ENCODE assay signal across 10 mouse cellular contexts in the genomic region with DNA sequence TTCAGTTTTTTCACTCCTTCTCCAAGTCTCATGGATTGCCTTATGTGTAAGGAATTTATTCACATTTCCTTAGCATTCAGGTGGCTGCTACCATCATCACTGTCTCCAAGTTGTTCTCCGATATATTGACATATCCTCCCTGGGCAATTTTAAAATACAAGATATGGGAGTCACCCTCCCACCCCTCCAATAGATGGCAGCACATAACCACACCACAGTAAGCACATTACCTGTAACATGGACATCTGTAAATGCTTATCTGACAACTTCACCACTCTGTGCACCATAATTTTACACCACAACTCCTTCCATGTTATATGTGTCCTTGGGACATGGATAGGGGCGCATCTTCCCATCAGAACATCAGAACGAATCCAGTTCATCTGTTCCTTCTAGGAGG.
A peak's percentile ranks its signal among the peaks of the same experiment; 100 is the strongest.
DNase-seq lines count a peak whose midpoint lies in the region; ATAC-seq and TF ChIP-seq lines count a peak whose summit lies in the region.
"Had no signal": no experiment of that assay in that cellular context is flagged by ENCODE, and none has a peak within 500 bp of the region (broad histone marks: within the 10 kb centered on the region; RNA-seq: fewer than 3 reads in every experiment).

No protein-coding gene starts in this region.

- H3K4me3 ChIP-seq in forebrain, postnatal 0 days (ENCODE audit: low read depth, low read length): no peak overlapping the region
- no peak overlapping the region for H3K4me3 ChIP-seq in forebrain, embryonic 16.5 days (replicated peaks; ENCODE audit: low read length)
- H3K4me3 ChIP-seq in liver, postnatal 0 days (ENCODE audit: low read depth, low read length): no peak overlapping the region
- no peak overlapping the region for H3K4me3 ChIP-seq in liver, embryonic 11.5 days (ENCODE audit: low read depth, low read length)
- no peak overlapping the region for H3K4me3 ChIP-seq in MEL (ENCODE audit: control insufficient read depth in 1 of 2, insufficient read depth in 1 of 2, low read depth in 2 of 2, low read length in 2 of 2)
- H3K4me3 ChIP-seq: hindbrain, embryonic 15.5 days had no signal

- no peaks in the 10 kb centered on the region for H3K9me3 ChIP-seq in forebrain, postnatal 0 days (ENCODE audit: low read length)
- no peaks in the 10 kb centered on the region for H3K9me3 ChIP-seq in forebrain, embryonic 16.5 days (ENCODE audit: control insufficient read depth, low read length)
- H3K9me3 ChIP-seq in liver, postnatal 0 days (ENCODE audit: low read length): no peaks in the 10 kb centered on the region
- no peaks in the 10 kb centered on the region for H3K9me3 ChIP-seq in liver, embryonic 11.5 days (ENCODE audit: control insufficient read depth, low read length)
- no peaks in the 10 kb centered on the region for H3K9me3 ChIP-seq in MEL (replicated peaks; ENCODE audit: insufficient read depth, low read length)
- H3K9me3 ChIP-seq: hindbrain, embryonic 15.5 days had no signal

- no peak for DNase-seq in forebrain, postnatal 0 days
- DNase-seq in liver, postnatal 0 days: no peak
- DNase-seq in liver, embryonic 11.5 days (ENCODE audit: low spot score): no peak
- peak; percentile 7 for DNase-seq in MEL (ENCODE audit: low read depth, low spot score)
- peak; percentile 21 for DNase-seq in induced T-regulatory cell, adult 2 months (ENCODE audit: low read depth)
- DNase-seq in B cell, adult 2 months: no peak

- H3K27me3 ChIP-seq in forebrain, postnatal 0 days (ENCODE audit: insufficient read depth, low read length): no peaks in the 10 kb centered on the region
- H3K27me3 ChIP-seq in forebrain, embryonic 16.5 days (replicated peaks; ENCODE audit: control insufficient read depth, insufficient read depth, low read length): no peaks in the 10 kb centered on the region
- H3K27me3 ChIP-seq in liver, postnatal 0 days (ENCODE audit: insufficient read depth, low read length): no peaks in the 10 kb centered on the region
- no peaks in the 10 kb centered on the region for H3K27me3 ChIP-seq in liver, embryonic 11.5 days (replicated peaks; ENCODE audit: control insufficient read depth, insufficient read depth, low read length)
- no peaks in the 10 kb centered on the region for H3K27me3 ChIP-seq in MEL (ENCODE audit: control insufficient read depth in 1 of 2, insufficient read depth in 2 of 2, low read length in 2 of 2)
- H3K27me3 ChIP-seq: hindbrain, embryonic 15.5 days had no signal

- peak; percentile 35 for TF ChIP-seq RAD21 in MEL (IDR thresholded peaks at IDR 0.05; ENCODE audit: low read depth, low read length)

- TF ChIP-seq EP300 in liver, postnatal 0 days (IDR thresholded peaks at IDR 0.05; ENCODE audit: low read depth): no peak
- no peak for TF ChIP-seq EP300 in MEL (IDR thresholded peaks at IDR 0.05; ENCODE audit: low read depth in 1 of 2, low read length in 2 of 2)

- TF ChIP-seq CTCF in forebrain, postnatal 0 days (IDR thresholded peaks at IDR 0.05; ENCODE audit: low read depth): 0 out of 2 replicates have a peak, but pooled peaks have one; percentile 11
- peak; percentile 46 for TF ChIP-seq CTCF in liver, postnatal 0 days (IDR thresholded peaks at IDR 0.05; ENCODE audit: low read depth)
- peak in 2 of 3 experiments; percentile 7 to 35; a peak in 3 of 6 replicates for TF ChIP-seq CTCF in MEL (IDR thresholded peaks at IDR 0.05 in 2 of 3, conservative IDR thresholded peaks at IDR 0.05 in 1 of 3; ENCODE audit: control insufficient read depth in 1 of 3, insufficient read depth in 1 of 3, low read depth in 2 of 3, low read length in 3 of 3, poor library complexity in 1 of 3, severe bottlenecking in 1 of 3)

- no peak overlapping the region for H3K4me2 ChIP-seq in forebrain, postnatal 0 days (ENCODE audit: low read depth)
- H3K4me2 ChIP-seq in forebrain, embryonic 16.5 days (ENCODE audit: low read length): no peak overlapping the region
- no peak overlapping the region for H3K4me2 ChIP-seq in liver, postnatal 0 days (ENCODE audit: low read depth, low read length)
- no peak overlapping the region for H3K4me2 ChIP-seq in liver, embryonic 11.5 days
- H3K4me2 ChIP-seq: hindbrain, embryonic 15.5 days had no signal

- no peak for ATAC-seq in forebrain, postnatal 0 days
- ATAC-seq in forebrain, embryonic 16.5 days: no peak
- ATAC-seq in liver, postnatal 0 days: no peak
- no peak for ATAC-seq in liver, embryonic 11.5 days (replicated peaks; ENCODE audit: low FRiP score)
- ATAC-seq in megakaryocyte, adult 5-6 weeks (ENCODE audit: poor library complexity, severe bottlenecking): no peak
- ATAC-seq: midbrain, embryonic 16.5 days had no signal

- 90% methylated on average over 3 of the region's 3 CpGs for WGBS in forebrain, postnatal 0 days
- WGBS in forebrain, embryonic 16.5 days: 92% methylated on average over 3 of the region's 3 CpGs
- 73% methylated on average over 3 of the region's 3 CpGs for WGBS in liver, postnatal 0 days (ENCODE audit: insufficient replicate concordance)
- WGBS in liver, embryonic 11.5 days: 83% methylated on average over 3 of the region's 3 CpGs

- H3K9ac ChIP-seq in forebrain, postnatal 0 days: no peak overlapping the region
- no peak overlapping the region for H3K9ac ChIP-seq in forebrain, embryonic 16.5 days (replicated peaks; ENCODE audit: low read depth, low read length)
- no peak overlapping the region for H3K9ac ChIP-seq in liver, postnatal 0 days (replicated peaks)
- no peak overlapping the region for H3K9ac ChIP-seq in liver, embryonic 11.5 days (ENCODE audit: low read depth, low read length)
- no peak overlapping the region for H3K9ac ChIP-seq in MEL (ENCODE audit: control insufficient read depth, low read depth, low read length, poor library complexity, severe bottlenecking)
- H3K9ac ChIP-seq: hindbrain, embryonic 15.5 days had no signal

- H3K4me1 ChIP-seq in forebrain, postnatal 0 days (ENCODE audit: insufficient read depth): no peaks in the 10 kb centered on the region
- no peaks in the 10 kb centered on the region for H3K4me1 ChIP-seq in forebrain, embryonic 16.5 days (replicated peaks; ENCODE audit: control insufficient read depth, insufficient read depth, low read length)
- no peaks in the 10 kb centered on the region for H3K4me1 ChIP-seq in liver, postnatal 0 days (ENCODE audit: insufficient read depth)
- H3K4me1 ChIP-seq in liver, embryonic 11.5 days (replicated peaks; ENCODE audit: control insufficient read depth, insufficient read depth, low read length): no peaks in the 10 kb centered on the region
- no peaks in the 10 kb centered on the region for H3K4me1 ChIP-seq in MEL (ENCODE audit: control insufficient read depth in 1 of 2, insufficient read depth in 2 of 2, low read length in 2 of 2)
- H3K4me1 ChIP-seq: hindbrain, embryonic 15.5 days had no signal

- no peaks in the 10 kb centered on the region for H3K79me2 ChIP-seq in MEL (ENCODE audit: control insufficient read depth, insufficient read depth, low read length, poor library complexity)

- H3K36me3 ChIP-seq in forebrain, postnatal 0 days (ENCODE audit: insufficient read depth): no peaks in the 10 kb centered on the region
- no peaks in the 10 kb centered on the region for H3K36me3 ChIP-seq in forebrain, embryonic 16.5 days (ENCODE audit: control insufficient read depth, insufficient read depth)
- H3K36me3 ChIP-seq in liver, postnatal 0 days (replicated peaks; ENCODE audit: insufficient read depth, low read length): no peaks in the 10 kb centered on the region
- no peaks in the 10 kb centered on the region for H3K36me3 ChIP-seq in liver, embryonic 11.5 days (ENCODE audit: control insufficient read depth, insufficient read depth, low read length)
- H3K36me3 ChIP-seq in MEL (ENCODE audit: control insufficient read depth in 1 of 2, insufficient read depth in 2 of 2, low read length in 2 of 2): no peaks in the 10 kb centered on the region
- H3K36me3 ChIP-seq: hindbrain, embryonic 15.5 days had no signal

- TF ChIP-seq POLR2A in MEL (IDR thresholded peaks at IDR 0.05; ENCODE audit: control insufficient read depth in 1 of 2, insufficient read depth in 1 of 2, low read depth in 1 of 2, low read length in 2 of 2, poor library complexity in 1 of 2): no peak

- H3K27ac ChIP-seq in forebrain, postnatal 0 days (ENCODE audit: low read depth, low read length): no peak overlapping the region
- no peak overlapping the region for H3K27ac ChIP-seq in forebrain, embryonic 16.5 days (ENCODE audit: low read length)
- no peak overlapping the region for H3K27ac ChIP-seq in liver, postnatal 0 days (ENCODE audit: low read depth)
- H3K27ac ChIP-seq in liver, embryonic 11.5 days (ENCODE audit: low read depth, low read length): no peak overlapping the region
- no peak overlapping the region for H3K27ac ChIP-seq in MEL (ENCODE audit: control insufficient read depth, low read depth, low read length)
- H3K27ac ChIP-seq: hindbrain, embryonic 15.5 days had no signal

TF ChIP-seq in MEL, 35 proteins besides CTCF, POLR2A, EP300 and RAD21:
- TF ChIP-seq POLR2AphosphoS2 (IDR thresholded peaks at IDR 0.05; ENCODE audit: low read length) (no peak), NRF1 (IDR thresholded peaks at IDR 0.05; ENCODE audit: insufficient read depth, low read depth, low read length, poor library complexity, severe bottlenecking) (no peak), BHLHE40 (IDR thresholded peaks at IDR 0.05; ENCODE audit: borderline replicate concordance, low read depth, low read length) (no peak), GATA1 (IDR thresholded peaks at IDR 0.05; ENCODE audit: low read depth, low read length) (no peak), GABPA (IDR thresholded peaks at IDR 0.05; ENCODE audit: low read depth, low read length) (no peak), TCF12 (IDR thresholded peaks at IDR 0.05; ENCODE audit: low read depth, low read length) (no peak), SMC3 (IDR thresholded peaks at IDR 0.05; ENCODE audit: low read depth, low read length) (peak; percentile 18; the same call in 1 of the 2 replicates), TAL1 (IDR thresholded peaks at IDR 0.05; ENCODE audit: low read length) (no peak)
TF ChIP-seq in MEL: peak in this region for 1.

Comparison
In these comparisons a context has a peak if more than half of its experiments do, and no peak if none do; other contexts are left out.
1. DNase-seq: peak in MEL (single experiment) and induced T-regulatory cell, adult 2 months (single experiment); none in forebrain, postnatal 0 days (single experiment), liver, postnatal 0 days (single experiment), liver, embryonic 11.5 days (single experiment) and B cell, adult 2 months (0 of 2).
2. Peak in every context shown above with its lines, with median percentiles within 50 percentile points of each other: CTCF ChIP-seq.